Mouse (Mus musculus): ENCODE data around the gene S100a13. TPM values are rescaled to one million over a fixed set of nuclear protein-coding genes. Genes with fewer than 3 reads are reported as not detected.
A peak's percentile ranks its signal among the peaks of the same experiment; 100 is the strongest.

The S100a13 gene
- polyA plus RNA-seq, 1 experiment from 2014 or later: 19.6 TPM

GRCm38 (mm10) chr3:90475831-90476611 lies 38.2 kb upstream of the S100a13 start, which contains the start of gene Ilf2:
TSS of gene Ilf2 (plus strand) at chr3:90476126.
- Histone ChIP-seq H3K4me2 (ENCODE audit: low read depth, low read length) (peak within 1 kb of the TSS; percentile 83), H3K27me3 (ENCODE audit: control insufficient read depth, insufficient read depth, low read depth, low read length) (no peaks in the 10 kb centered on the region), H3K4me1 (ENCODE audit: control insufficient read depth, low read depth, low read length) (peaks cover 8% of the 10 kb centered on the region), H3K27ac (ENCODE audit: low read length) (peak within 1 kb of the TSS; percentile 85), H3K9ac (ENCODE audit: low read depth, low read length) (peak within 1 kb of the TSS; percentile 93), H3K9me3 (replicated peaks; ENCODE audit: control insufficient read depth, low read length) (no peaks in the 10 kb centered on the region), H3K4me3 (ENCODE audit: low read depth, low read length) (peak within 1 kb of the TSS; percentile 96), H3K36me3 (ENCODE audit: control insufficient read depth, insufficient read depth) (peaks cover 19% of the 10 kb centered on the region)
- ATAC-seq (ENCODE audit: low read depth): peak; percentile 99
- WGBS (ENCODE audit: insufficient replicate concordance): under 1% methylated on average over 45 of the region's 45 CpGs

- no peak for ATAC-seq (ENCODE audit: low read depth)
- H3K36me3 ChIP-seq (ENCODE audit: control insufficient read depth, insufficient read depth): peaks cover 49% of the 10 kb centered on the region
- no peak overlapping the region for H3K27ac ChIP-seq (ENCODE audit: low read length)
- no peaks in the 10 kb centered on the region for H3K27me3 ChIP-seq (ENCODE audit: control insufficient read depth, insufficient read depth, low read depth, low read length)
- 70% methylated on average over 5 of the region's 5 CpGs for WGBS (ENCODE audit: insufficient replicate concordance)
- peaks cover 10% of the 10 kb centered on the region for H3K4me1 ChIP-seq (ENCODE audit: control insufficient read depth, low read depth, low read length)
- no peak overlapping the region for H3K4me2 ChIP-seq (ENCODE audit: low read depth, low read length)
- no peak overlapping the region for H3K4me3 ChIP-seq (ENCODE audit: low read depth, low read length)
- H3K9ac ChIP-seq (ENCODE audit: low read depth, low read length): no peak overlapping the region
- H3K9me3 ChIP-seq (replicated peaks; ENCODE audit: control insufficient read depth, low read length): no peaks in the 10 kb centered on the region
Measured at GRCm38 (mm10) chr3:90486998-90487397, 27.2 kb upstream of the S100a13 start.

- no peak for ATAC-seq (ENCODE audit: low read depth)
- Histone ChIP-seq H3K4me1 (ENCODE audit: control insufficient read depth, low read depth, low read length) (peaks cover 10% of the 10 kb centered on the region), H3K4me2 (ENCODE audit: low read depth, low read length) (no peak overlapping the region), H3K4me3 (ENCODE audit: low read depth, low read length) (no peak overlapping the region), H3K27ac (ENCODE audit: low read length) (no peak overlapping the region), H3K27me3 (ENCODE audit: control insufficient read depth, insufficient read depth, low read depth, low read length) (no peaks in the 10 kb centered on the region), H3K9ac (ENCODE audit: low read depth, low read length) (no peak overlapping the region), H3K9me3 (replicated peaks; ENCODE audit: control insufficient read depth, low read length) (no peaks in the 10 kb centered on the region), H3K36me3 (ENCODE audit: control insufficient read depth, insufficient read depth) (peaks cover 35% of the 10 kb centered on the region)
- 84% methylated on average over 6 of the region's 6 CpGs for WGBS (ENCODE audit: insufficient replicate concordance)
Measured at GRCm38 (mm10) chr3:90488576-90488975, 25.7 kb upstream of the S100a13 start.

- H3K9me3 ChIP-seq (replicated peaks; ENCODE audit: control insufficient read depth, low read length): no peaks in the 10 kb centered on the region
- H3K4me1 ChIP-seq (ENCODE audit: control insufficient read depth, low read depth, low read length): peaks cover 10% of the 10 kb centered on the region
- peak within 1 kb of the TSS; percentile 79 for H3K27ac ChIP-seq (ENCODE audit: low read length)
- peak within 1 kb of the TSS; percentile 96 for H3K4me3 ChIP-seq (ENCODE audit: low read depth, low read length)
- peaks cover 24% of the 10 kb centered on the region for H3K36me3 ChIP-seq (ENCODE audit: control insufficient read depth, insufficient read depth)
- peak within 1 kb of the TSS; percentile 89 for H3K9ac ChIP-seq (ENCODE audit: low read depth, low read length)
- peak; percentile 99 for ATAC-seq (ENCODE audit: low read depth)
- peak within 1 kb of the TSS; percentile 69 for H3K4me2 ChIP-seq (ENCODE audit: low read depth, low read length)
- under 1% methylated on average over 37 of the region's 37 CpGs for WGBS (ENCODE audit: insufficient replicate concordance)
- no peaks in the 10 kb centered on the region for H3K27me3 ChIP-seq (ENCODE audit: control insufficient read depth, insufficient read depth, low read depth, low read length)
Measured at GRCm38 (mm10) chr3:90490696-90491256, 23.5 kb upstream of the S100a13 start, which contains the start of gene Snapin. TSS of gene Snapin (minus strand) at chr3:90491033.

- WGBS (ENCODE audit: insufficient replicate concordance): 38% methylated on average over 2 of the region's 2 CpGs
- Histone ChIP-seq H3K9me3 (replicated peaks; ENCODE audit: control insufficient read depth, low read length) (no peaks in the 10 kb centered on the region), H3K4me1 (ENCODE audit: control insufficient read depth, low read depth, low read length) (peaks cover 10% of the 10 kb centered on the region), H3K4me3 (ENCODE audit: low read depth, low read length) (no peak overlapping the region), H3K27ac (ENCODE audit: low read length) (no peak overlapping the region), H3K9ac (ENCODE audit: low read depth, low read length) (no peak overlapping the region), H3K4me2 (ENCODE audit: low read depth, low read length) (peak overlapping the region; percentile 45), H3K27me3 (ENCODE audit: control insufficient read depth, insufficient read depth, low read depth, low read length) (no peaks in the 10 kb centered on the region), H3K36me3 (ENCODE audit: control insufficient read depth, insufficient read depth) (peaks cover 24% of the 10 kb centered on the region)
- peak; percentile 7; the same call in 1 of the 2 replicates for ATAC-seq (ENCODE audit: low read depth)
Measured at GRCm38 (mm10) chr3:90491350-90491749, 22.9 kb upstream of the S100a13 start.

- H3K9ac ChIP-seq (ENCODE audit: low read depth, low read length): no peak overlapping the region
- peaks cover 10% of the 10 kb centered on the region for H3K4me1 ChIP-seq (ENCODE audit: control insufficient read depth, low read depth, low read length)
- no peak overlapping the region for H3K27ac ChIP-seq (ENCODE audit: low read length)
- no peak for ATAC-seq (ENCODE audit: low read depth)
- no peak overlapping the region for H3K4me3 ChIP-seq (ENCODE audit: low read depth, low read length)
- peaks cover 33% of the 10 kb centered on the region for H3K36me3 ChIP-seq (ENCODE audit: control insufficient read depth, insufficient read depth)
- WGBS (ENCODE audit: insufficient replicate concordance): 60% methylated on average over 4 of the region's 4 CpGs
- no peak overlapping the region for H3K4me2 ChIP-seq (ENCODE audit: low read depth, low read length)
- H3K27me3 ChIP-seq (ENCODE audit: control insufficient read depth, insufficient read depth, low read depth, low read length): no peaks in the 10 kb centered on the region
- H3K9me3 ChIP-seq (replicated peaks; ENCODE audit: control insufficient read depth, low read length): no peaks in the 10 kb centered on the region
Measured at GRCm38 (mm10) chr3:90493831-90494540, 20.2 kb upstream of the S100a13 start.

- Histone ChIP-seq H3K9ac (ENCODE audit: low read depth, low read length) (no peak overlapping the region), H3K27ac (ENCODE audit: low read length) (no peak overlapping the region), H3K36me3 (ENCODE audit: control insufficient read depth, insufficient read depth) (peaks cover 41% of the 10 kb centered on the region), H3K4me3 (ENCODE audit: low read depth, low read length) (no peak overlapping the region), H3K4me2 (ENCODE audit: low read depth, low read length) (no peak overlapping the region), H3K9me3 (replicated peaks; ENCODE audit: control insufficient read depth, low read length) (no peaks in the 10 kb centered on the region), H3K27me3 (ENCODE audit: control insufficient read depth, insufficient read depth, low read depth, low read length) (no peaks in the 10 kb centered on the region), H3K4me1 (ENCODE audit: control insufficient read depth, low read depth, low read length) (peaks cover 2% of the 10 kb centered on the region; the same call in 1 of the 2 replicates)
- ATAC-seq (ENCODE audit: low read depth): no peak
- WGBS (ENCODE audit: insufficient replicate concordance): 88% methylated on average over 7 of the region's 7 CpGs
Measured at GRCm38 (mm10) chr3:90495850-90496525, 18.2 kb upstream of the S100a13 start.

GRCm38 (mm10) chr3:90497597-90497996 lies 16.6 kb upstream of the S100a13 start:
- H3K27me3 ChIP-seq (ENCODE audit: control insufficient read depth, insufficient read depth, low read depth, low read length): no peaks in the 10 kb centered on the region
- H3K36me3 ChIP-seq (ENCODE audit: control insufficient read depth, insufficient read depth): peaks cover 57% of the 10 kb centered on the region
- ATAC-seq (ENCODE audit: low read depth): no peak

More at GRCm38 (mm10) chr3:90497597-90497996, 16.6 kb upstream of the S100a13 start:
- Histone ChIP-seq H3K4me3 (ENCODE audit: low read depth, low read length) (no peak overlapping the region), H3K4me1 (ENCODE audit: control insufficient read depth, low read depth, low read length) (no peaks in the 10 kb centered on the region), H3K9me3 (replicated peaks; ENCODE audit: control insufficient read depth, low read length) (no peaks in the 10 kb centered on the region), H3K27ac (ENCODE audit: low read length) (no peak overlapping the region), H3K4me2 (ENCODE audit: low read depth, low read length) (no peak overlapping the region), H3K9ac (ENCODE audit: low read depth, low read length) (no peak overlapping the region)
